Mouse (Mus musculus): Measurements from ENCODE around the gene Birc5. TPM values are rescaled to one million over a fixed set of nuclear protein-coding genes. Genes with fewer than 3 reads are reported as not detected.
A peak's percentile ranks its signal among the peaks of the same experiment; 100 is the strongest.
"Not testable (repeated sequence)": the region's sequence is repeated elsewhere in the genome, so short reads cannot be mapped to it uniquely, and the experiment has no call there.

Birc5 gene
- under 1 TPM; 0.25 to 0.87 (median 0.67) TPM for total RNA-seq (2022)

DNA sequence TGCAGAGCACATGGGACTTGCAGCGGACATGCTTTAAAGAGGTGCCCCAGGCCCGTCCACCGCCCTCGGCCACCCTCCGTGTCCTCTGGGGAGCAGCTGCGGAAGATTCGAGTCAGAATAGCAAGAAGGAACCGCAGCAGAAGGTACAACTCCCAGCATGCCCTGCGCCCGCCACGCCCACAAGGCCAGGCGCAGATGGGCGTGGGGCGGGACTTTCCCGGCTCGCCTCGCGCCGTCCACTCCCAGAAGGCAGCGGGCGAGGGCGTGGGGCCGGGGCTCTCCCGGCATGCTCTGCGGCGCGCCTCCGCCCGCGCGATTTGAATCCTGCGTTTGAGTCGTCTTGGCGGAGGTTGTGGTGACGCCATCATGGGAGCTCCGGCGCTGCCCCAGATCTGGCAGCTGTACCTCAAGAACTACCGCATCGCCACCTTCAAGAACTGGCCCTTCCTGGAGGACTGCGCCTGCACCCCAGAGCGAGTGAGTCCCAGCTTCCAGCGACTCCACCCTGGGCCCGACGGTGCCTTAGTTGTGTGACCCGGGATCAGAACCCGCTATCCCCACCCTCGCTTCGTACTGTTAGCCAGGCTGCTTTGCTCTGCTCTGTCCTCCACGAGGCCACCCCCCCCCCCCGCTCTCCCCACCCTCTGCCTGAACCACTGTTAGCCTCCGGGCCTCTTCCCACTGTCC is at the start of gene Birc5:
Gene Birc5, plus strand, starts transcription at position 267 of the 687 bp plus-strand sequence.
- peak; percentile 92 for DNase-seq (ENCODE audit: low spot score)

DNA sequence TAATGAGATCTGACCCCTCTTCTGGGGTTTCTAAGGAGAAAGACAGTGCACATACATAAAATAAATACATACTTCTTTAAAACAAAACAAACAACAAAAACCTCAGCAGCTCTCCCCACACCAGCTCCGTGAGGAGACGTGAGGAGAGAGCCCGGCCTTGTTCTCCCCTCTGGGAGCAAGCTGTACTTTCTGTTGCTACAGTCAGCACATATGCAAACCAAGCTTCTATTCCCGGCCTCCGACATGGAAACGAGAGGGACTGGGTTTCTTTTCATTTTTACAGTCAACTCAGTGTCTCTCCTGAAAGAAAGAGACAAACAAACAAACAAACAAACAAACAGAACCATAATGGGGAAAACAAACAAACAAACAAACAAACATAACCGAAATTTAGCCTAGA is 49.0 kb upstream of the Birc5 start:
- DNase-seq (ENCODE audit: low spot score), result no peak

DNA sequence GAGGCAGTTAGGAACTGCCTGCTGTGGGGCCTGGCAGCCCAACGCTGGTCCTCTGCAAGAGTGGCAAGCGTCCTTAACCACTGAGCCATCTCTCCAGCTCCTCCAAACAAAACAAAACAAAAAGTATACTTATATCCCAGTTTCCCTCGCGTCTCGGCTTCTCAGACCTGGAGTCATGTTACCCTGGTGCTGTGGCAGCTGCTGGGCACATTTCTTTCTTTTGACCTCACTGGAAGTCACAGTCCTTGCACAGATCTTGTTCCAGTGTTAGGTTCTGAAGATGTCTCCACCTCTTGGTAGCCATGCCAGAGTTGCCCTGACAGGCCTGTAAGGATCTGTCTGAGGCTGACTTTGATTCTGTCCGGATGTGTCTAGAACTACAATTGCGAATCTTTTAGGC is 47.4 kb upstream of the Birc5 start:
- no peak for DNase-seq (ENCODE audit: low spot score)

DNA sequence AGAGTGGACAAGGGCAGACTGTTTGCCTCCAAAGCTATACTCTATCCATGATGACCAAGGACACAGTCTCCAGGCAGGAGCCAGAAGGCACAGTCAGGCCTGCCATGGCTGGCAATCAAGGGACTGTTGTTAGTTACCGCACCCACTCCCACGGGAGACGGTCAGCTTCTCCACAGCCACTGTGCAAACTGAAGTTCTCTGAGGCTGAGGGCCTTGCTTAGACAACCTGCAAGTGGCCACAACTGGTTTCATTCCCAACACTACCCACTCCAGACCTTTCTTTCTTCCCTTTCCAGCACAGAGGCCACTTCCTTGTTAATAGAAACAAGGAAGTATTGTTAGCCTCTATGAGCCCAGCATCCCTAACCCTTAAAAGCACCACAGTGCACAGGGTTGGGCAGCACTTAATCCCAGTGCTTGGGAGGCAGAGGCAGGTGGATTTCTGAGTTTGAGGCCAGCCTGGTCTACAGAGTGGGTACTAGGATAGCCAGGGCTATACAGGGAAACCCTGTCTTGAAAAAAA is 45.8 kb upstream of the Birc5 start:
- DNase-seq (ENCODE audit: low spot score), result no peak

DNA sequence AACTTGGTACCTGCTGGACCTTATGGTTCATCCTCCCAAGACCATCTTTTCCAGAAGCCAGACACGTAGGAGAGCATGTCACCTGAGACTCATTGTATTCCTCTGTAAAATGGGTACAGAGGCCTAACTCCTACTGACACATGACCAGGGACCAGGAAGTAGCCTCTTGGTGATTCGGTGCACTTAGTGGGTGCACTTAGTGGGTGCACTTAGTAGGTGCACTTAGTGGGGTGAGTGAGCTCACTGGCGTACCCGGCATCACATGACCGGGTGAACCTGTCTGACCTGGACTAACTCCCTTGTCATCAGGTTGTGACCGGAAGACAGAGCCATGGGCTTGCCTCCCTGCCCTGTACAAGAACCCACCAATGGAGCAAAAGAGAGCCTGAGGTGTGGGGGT is 42.3 kb upstream of the Birc5 start:
- DNase-seq (ENCODE audit: low spot score), result no peak

DNA sequence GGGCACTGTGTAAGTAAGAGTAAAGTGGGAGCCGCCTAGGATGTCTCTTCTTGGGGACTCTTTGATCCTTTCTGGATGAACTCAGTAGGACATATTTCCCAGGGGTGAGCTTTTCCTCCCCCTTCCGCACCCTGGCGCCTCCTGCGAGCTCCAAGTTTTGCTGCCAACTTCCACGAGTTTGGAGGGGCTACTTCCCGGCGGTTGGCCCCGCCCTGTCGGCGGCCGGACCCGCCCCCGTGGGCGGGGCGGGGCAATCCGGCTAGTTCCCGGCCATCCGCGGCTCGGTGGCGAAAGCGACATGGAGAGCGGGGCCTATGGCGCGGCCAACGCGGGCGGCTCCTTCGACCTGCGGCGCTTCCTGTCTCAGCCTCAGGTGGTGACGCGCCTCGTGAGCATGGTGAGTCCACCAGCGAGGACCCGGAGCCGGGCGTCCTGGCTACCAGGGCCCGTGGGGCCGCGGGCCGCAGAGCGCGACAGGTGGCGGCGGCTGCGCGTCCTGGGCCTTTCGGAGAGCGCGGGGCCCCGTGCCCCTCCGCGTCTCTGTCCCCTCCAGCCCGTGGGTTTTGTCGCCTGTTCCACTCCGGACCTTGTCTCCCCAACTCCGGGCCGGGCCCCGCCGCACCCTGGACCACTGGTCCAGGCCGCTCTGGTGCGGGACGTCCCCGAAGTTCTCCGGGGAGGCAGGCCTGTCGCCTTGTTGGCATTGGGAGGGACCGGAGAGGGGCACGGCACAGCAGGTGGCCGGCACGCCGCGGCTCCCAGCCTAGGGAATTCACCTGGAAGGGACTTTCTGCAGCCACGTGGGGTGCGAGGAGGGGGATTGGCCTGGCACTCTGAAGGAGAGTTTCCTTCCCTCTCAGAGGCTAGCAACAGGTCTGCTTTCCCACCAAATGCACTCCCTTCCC is 39.4 kb upstream of the Birc5 start, which contains the start of the genes Gm20708 and Syngr2:
Gene Gm20708, plus strand, starts transcription at position 262 of the 905 bp plus-strand sequence.
Gene Syngr2, plus strand, starts transcription at position 262 of the 905 bp plus-strand sequence.
- DNase-seq (ENCODE audit: low spot score), result peak; percentile 68

DNA sequence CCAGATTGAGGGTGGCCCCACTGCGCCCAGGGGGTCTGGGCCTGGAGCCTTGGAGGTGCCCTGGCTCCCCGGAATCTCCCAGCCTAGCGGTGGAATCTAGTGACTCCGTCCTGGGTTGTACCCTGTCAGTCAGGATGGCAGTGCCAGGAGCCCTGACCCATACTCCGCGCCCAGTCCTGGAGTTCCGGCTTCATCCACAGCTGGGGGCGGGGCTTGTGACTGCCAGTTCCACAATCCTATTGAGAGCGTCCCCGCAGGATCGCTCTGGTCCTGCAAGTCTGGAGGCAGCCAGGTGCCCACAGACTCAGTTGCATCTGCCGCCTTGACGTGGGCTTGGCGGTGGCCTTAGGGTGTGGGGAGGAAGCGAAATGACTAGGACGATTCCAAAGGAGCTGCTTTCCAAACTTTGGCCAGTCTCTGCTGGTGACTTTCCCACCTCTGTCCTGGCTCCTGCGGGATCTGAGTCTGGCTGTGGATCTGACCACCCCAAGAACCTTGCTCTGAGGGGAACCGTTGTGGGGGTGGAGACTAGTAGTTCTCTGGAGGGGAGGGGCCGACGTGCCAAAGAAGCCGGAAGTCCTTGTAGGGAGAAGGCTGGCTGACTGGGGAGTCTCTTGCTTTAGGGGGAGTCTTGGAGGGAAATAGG is 38.5 kb upstream of the Birc5 start:
- peak; percentile 86 for DNase-seq (ENCODE audit: low spot score)

DNA sequence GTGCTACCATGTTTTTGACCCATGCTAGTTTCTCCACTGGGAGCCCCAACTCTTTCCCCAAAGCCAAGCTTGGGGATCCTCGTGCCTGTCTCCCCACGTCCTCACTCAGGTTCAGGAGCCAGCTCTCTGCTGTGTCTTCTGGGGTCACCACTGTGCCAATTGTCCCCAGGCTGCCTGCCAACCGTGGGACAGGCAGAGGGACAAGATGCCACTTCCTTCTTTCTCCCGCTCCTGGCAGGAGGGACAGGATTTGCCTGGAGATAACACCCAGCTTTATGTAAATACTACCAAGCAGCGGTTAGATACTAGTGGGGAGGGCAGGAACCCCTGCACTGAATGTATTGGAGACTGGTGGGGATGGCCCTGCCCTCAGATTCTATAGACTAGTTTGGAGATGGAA is 35.2 kb upstream of the Birc5 start:
- no peak for DNase-seq (ENCODE audit: low spot score)

DNA sequence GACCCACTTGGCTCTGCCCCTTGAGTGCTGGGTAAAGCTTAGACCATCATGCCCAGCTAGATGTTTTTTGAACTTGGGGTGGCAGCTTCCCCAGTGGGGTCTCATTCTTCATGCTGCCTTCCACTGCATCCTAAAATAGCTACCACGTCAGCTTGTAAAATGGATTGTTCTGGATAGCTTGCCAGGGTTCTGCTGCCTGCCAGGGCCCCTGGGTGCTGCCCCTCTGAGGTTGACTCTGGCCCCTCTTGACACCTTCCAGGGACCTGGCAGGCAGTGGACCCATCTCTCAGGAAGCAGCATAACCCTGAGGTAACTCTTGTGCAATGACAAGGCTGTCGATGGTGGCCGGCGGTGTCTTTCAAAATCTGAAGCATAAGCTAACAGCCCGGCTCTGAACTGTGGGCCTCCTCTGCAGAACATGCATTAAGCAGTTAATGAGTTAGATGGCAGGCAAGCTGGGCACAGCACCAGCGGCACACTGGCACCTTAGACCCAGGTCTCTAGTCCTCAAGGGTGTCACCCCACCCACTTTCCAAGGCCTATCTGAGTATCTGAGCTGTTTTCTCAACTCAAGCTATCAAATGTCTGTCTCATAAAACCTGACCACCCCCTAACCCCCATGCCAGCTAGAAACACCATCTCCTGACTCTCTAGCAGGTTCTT is 34.2 kb upstream of the Birc5 start:
- no peak for DNase-seq (ENCODE audit: low spot score)

DNA sequence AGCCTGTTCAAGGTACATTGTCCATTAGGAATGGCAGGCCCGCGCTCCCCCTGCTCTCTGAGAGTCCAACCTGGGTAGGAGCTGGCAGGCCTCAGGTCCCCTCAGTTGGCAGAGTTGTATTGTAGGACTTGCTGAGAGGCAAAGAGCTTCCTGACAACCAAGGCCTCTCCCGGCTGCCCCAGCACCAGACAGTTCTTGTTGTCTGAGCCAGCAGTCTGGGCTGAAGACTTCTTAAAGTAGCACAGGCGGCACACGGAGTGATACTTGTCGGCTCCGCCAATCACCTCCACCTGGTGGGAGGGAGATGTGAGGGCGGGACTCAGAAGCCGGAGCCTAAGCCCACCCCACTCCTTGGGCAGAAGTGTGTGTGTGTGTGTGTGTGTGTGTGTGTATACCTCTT is 33.2 kb upstream of the Birc5 start:
- not testable (repeated sequence) for DNase-seq (ENCODE audit: low spot score)

DNA sequence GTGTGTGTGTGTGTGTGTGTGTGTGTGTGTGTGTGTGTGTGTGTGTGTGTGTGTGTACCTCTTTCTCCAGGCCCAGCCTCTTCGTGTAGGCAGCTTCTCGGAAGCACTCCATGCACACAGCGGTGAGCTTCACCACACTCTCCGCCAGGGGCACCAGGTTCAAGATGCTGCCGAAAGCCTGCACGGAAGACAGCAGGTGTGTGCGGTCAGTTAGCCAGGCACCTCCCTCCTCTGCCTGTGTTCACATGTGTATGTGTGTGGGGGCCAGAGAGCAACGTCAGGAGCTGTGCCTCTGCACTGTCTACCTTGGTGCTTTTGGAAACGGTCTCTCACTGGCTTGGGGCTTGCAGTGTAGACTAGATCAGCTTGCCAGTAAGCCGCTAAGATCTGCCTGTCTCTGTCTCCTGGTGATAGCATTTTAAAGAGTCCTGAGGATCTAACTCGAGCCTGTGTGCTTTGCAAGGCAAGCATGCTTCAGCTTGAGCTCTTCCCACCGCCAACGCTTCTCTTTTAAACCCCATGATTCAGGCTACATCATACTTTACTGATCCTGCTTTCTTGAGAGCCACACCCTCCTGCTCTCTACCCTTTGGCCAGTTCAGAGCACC is 32.6 kb upstream of the Birc5 start:
- no peak for DNase-seq (ENCODE audit: low spot score)

DNA sequence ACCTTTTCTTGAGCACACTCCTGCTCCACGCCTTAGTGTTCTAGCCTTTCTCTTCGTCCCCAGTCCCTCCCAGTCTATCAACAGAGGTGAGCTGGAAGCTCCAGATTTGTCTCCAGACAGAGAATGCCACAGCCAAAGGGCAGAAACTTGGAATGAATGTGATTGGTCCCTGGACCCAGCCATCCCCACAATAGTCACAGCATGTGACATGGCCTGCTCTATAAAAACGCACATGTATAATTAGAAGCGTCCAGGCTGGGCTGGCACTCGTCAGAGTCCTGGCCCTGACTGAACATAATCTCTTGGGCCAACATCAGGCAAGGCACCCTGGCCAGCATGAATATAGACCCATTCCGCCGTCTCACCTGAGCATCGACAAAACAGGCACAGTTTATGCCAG is 30.0 kb upstream of the Birc5 start:
- DNase-seq (ENCODE audit: low spot score), result peak; percentile 74

DNA sequence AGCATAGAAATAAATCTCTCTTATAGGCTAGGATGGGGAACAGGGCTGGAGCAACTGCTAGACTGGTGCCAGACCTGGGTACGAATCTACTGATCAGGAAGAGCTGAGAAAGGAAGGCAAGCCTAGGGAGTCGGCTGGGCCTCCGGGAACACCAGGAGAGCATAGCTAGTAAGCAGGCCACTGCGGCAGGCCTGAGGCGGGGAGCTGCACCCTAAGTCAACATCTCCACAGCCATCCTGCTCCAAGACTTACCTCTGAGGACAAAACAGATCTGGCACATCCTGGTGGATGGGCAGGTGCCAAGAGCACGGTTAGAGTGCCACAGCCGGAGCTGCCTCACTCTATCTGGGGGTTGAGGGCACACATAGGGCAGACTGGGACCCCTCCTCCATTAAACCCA is 28.9 kb upstream of the Birc5 start:
- no peak for DNase-seq (ENCODE audit: low spot score)

DNA sequence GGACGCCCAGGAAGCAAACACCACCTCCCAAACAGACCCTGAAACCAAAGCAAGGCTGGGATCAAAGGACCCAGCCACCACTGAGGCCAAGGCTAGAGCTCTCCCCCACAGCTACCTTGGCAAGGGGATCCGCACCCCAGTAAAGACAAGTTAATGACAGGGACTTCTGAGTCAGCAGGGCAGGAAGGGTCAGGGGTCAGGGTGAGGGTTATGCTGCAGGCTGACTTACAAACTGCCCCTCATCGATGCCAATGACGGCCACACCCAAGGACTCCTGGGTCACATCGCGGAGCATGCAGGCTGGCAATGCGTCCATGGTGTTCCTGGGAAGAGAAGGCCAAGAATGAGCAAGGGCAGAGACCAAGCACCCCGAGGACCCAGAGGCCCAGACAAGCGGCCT is 27.2 kb upstream of the Birc5 start:
- no peak for DNase-seq (ENCODE audit: low spot score)

DNA sequence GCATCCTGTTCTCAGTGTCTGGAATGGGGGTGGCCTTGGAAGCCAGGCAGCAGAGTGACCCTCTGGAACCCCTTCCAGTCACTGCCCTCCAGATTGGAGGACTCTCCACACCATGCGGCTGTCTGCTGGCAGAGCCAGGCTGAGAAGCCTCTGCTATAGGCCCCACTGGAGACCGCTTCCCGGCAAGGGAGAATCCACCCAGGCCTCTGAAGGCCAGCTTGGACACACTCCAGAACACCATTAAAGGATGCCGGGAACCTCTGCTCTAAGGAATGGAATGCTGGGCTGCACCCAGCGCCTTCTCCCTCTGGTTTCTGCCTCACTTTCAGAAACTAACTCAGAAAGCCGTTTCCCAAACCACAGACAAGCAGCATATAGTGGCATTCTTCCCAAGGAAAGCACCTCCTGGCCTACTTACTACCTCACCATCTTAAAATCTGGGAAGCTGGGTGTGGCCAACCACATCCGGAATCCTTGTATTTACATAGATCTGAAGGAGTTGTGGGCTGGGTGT is 26.3 kb upstream of the Birc5 start:
- no peak for DNase-seq (ENCODE audit: low spot score)

DNA sequence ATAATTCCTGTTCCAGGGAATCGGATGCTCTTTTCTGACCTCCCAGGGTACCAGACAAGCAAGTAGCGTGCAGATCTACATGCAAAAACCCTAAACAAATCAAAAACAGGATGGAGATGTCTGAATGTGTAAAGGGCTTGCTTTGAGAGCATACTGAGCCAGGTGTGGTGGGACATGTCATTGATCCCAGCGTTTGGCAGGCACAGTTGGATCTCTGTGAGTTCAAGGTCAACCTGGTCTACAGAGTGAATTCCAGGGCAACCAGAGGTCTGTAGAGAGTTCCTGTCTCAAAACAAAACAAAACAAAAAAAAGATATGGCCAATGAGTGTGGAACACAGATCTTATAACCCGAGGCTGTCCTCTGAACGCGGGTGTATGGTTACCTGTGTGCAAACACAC is 25.6 kb upstream of the Birc5 start:
- DNase-seq (ENCODE audit: low spot score), result no peak

DNA sequence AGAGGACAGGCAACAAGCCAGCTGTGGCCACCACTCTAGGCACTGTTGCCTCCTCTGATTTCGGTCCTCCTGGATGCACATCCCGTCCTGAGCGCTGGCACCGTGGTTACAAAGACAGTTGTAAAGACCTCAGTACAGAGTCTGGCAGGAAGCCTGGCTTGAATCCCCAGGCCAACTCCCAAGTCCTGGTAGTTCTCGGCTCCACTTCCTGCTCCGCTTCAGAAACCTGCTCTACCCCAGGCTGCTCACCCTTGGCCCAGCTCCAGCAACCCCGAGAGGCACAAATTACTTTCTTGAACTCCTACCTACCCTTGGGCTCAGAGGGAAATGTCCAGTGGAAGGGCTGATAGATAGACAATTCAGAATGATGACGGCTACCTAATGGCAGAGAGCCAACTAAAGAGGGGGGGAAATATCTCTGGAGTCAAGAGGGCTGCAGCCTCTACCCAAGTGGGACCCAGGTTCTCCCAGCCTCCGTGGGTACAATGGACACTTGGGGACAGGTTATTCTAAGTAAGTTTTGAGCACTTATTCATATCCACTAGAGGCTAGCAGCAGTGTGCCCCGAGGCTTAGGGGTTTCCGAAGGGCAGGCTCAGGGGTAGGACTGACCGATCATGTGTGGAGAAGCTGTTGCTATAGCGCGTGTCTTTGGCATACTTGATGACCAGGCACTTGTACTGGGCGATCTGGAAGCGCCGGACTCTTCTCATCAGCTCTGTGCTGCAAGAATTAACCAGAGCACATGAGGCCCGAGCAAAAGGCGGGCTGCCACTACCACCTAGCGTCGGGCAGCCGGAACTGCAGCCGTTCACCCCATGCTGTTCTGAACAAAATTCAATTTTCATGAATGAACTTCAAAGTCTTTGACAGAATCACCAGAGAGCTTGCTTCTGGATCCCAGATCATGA is 24.7 kb upstream of the Birc5 start:
- peak; percentile 81 for DNase-seq (ENCODE audit: low spot score)

DNA sequence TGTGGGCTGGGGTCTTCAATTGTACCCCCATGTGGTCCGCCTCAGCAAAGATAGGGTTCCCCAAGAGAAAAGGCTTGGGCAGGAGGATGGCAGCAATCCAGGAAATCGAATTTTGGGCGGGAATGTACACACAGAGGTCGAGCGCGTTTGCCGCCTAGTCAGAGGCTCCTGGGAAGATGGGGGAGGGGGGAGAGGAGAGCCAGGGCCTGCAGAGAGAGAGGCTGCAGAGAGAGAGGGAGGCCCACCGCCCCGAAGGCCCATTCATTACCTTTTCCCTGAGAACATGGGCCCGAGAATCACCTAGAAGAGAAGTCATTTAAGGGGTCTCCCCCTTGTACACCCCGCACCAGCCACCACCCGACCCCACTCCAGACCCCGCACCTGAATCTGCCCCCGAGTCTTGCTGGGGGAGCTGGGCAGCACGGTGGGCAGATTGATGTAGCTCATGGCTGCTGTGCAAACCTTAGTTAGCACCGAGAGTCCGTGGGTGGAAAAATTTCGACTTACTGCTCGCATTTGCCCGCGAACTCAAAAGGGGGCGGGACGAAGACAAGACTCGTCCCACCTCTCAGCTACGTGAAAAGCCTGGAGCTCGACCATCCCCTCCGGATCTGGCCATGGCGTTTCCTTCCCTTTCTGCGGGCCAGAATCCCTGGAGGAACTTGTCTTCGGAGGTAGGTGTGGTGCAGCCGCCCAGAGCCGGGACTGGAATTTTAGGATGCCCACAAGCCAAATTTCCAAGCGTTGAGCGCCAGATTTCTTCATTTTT is 23.5 kb upstream of the Birc5 start, which contains the start of the genes Afmid and Tk1:
Gene Afmid, plus strand, starts transcription at position 592 of the 769 bp plus-strand sequence.
Gene Tk1, minus strand, starts transcription at position 760 of the 769 bp plus-strand sequence.
- peak; percentile 66 for DNase-seq (ENCODE audit: low spot score)

DNA sequence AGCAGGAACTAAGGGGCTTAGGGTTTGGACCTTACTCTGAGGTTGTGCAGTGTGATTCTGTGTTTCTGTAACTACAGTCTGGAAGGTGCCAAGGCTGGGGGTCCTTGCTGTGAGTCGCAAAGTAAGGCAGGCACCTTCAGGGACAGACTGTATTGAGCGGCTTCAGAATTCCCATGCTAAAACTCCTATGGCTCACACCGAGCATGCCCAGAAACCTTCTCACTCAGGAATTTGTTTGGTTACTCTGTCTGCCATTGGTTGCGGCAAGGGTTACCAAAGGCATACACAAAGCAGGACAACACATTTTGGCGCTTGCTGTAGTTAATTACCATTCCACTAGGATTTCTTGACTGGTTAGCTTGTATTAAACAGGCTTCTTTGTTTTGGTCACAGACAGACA is 22.9 kb upstream of the Birc5 start:
- no peak for DNase-seq (ENCODE audit: low spot score)

All from heart, adult 8-10 months (tissue).